Mouse (Mus musculus) cerebellum, adult 11 months (tissue): ENCODE results near the gene Plxnc1.

Experiments
- DNase-seq: peaks from one replicate; pipeline ENCODE4 v3.0.0; 2022

Gene Plxnc1

DNA sequence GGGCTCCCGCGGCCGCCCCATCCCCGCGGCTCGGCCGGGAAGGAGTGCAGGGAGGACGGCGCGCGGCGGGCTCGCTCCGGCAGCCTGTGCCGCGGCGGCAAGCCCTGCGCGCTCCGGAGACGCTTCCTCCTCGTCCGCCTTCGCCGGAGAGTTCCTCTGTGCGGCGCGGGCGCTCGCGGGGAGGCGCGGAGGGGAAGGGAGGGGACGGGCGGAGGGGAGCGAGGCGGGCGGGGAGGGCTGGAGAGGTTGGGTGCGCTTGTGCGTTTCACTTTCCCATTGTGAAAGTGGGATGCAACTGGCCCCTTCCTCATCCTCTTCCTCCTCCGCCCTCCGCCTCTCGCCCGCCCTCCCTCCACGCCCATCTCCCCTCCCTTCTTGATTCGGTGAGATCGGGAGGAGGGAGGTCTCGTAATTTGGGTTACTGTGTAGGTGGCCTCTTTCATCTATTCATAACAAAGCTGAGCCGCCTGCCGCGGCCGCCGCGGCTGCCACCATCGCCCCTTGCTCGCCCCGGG, at the start of gene Plxnc1:
Gene Plxnc1 (minus strand): TSS at position 145 of the 515 bp plus-strand sequence.
- peak; percentile 34 for DNase-seq

DNA sequence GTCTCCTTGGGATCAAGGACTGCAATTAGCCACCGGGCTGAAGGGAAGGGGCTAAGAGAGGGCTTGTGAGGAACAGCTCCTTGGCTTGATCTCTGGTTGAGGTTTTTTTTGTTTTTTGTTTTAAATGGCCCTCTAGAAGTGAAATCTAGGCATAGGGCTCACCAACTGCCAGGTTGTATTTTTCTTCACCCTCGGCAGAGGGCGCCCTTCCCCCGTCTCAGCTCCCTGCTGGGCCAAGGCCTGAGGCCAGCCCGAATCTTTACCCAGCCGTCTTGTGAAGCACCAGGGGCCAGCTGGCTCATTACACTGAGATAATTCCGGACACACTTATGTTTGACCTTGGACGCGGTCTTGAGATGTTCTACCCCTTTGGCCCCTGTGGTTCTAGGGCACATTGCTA, 47.5 kb upstream of the Plxnc1 start:
- DNase-seq, result peak; percentile 34

GRCm38 (mm10) chr10:94991564-94992097, 47.0 kb upstream of the Plxnc1 start:
- peak; percentile 59 for DNase-seq

DNA sequence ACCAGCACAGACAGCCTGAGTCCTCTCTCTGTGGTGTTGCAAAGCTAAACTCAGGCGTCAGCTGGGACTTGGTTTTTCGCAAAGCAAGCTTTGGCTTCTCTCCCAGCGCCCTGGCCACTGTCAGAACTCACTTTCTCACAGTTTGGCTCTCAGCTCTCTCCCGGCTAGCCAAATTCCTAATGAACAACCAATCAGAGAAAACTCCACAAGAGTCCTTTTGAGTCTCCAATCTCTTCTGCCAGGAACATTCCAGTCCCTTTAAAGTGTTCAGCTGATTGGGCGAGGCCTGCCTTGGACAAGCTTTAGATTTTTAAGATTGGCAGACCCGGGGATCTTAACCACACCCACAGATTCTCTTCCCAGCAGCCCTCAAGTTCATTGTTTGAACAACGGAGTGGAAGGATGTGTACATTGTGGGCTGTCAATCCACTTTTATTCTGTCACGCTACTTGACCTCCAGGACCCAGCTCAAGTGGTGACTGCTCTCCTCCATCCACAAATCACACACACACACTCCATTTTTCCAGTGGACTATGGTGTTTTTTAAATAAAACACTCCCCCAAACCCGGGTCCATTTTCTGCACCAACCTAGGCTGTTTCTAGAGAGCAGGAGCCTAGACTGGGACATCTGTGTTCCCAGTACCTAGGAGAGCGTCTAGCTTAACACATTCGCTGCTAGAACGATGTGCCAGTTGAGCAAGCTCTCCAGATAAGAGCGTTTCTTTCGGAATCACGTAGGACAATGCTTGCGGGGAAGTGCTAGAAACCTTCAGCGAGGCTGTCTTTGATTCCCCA, 46.3 kb upstream of the Plxnc1 start:
- DNase-seq, result peak; percentile 21

DNA sequence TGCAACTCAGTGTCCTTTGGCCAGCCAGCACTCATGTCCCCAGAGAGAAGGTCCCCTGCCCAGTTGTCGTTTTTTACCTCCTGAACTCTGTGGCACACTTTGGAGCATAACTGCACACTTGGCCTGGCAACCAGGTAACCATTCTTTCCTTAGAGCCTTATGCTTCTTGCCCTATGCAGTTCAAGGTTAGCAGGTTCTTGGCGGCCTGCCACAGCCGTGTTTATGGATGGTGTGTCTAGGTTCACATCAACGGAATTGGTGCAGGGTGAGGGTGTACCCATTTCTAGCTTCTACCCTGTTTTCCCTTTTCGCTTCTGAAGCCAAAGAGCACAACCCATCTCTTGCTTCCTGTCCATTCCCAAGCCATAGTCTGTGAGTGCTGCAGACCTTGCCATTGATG, 44.7 kb upstream of the Plxnc1 start:
- DNase-seq, result no peak

GRCm38 (mm10) chr10:94985103-94985502, 40.5 kb upstream of the Plxnc1 start:
- DNase-seq, result no peak

GRCm38 (mm10) chr10:94982528-94982927, 37.9 kb upstream of the Plxnc1 start:
- DNase-seq, result no peak

DNA sequence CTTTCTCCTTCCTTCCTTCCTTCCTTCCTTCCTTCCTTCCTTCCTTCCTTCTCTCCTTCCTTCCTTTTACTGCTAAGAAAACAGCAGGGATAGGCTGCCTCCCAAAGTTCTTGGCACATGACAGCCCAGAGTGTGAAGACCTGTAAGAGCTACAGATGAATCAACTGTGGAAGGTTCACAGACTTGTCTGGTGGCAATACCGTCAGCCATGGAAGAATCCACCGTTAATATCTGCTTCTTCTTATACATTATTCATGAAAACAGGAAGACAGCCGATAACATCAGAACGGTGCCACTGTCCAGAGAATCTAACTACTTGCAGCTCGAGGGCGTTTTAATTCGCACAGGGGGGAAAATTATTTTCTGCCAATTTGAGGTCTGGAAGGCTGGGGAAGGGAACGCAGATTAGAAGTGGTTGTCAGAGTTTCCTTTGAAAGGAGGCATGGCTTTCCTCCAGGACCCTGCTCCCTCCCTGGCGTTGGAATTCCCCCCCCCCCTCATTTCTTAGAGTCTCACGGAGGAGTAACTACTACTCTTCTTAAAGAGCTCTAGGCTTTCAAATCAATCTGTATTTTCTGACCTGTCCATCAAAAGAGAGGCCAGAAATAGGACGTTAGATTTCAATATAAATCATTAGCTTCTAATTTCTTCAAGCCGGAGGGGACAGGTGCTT, 37.0 kb upstream of the Plxnc1 start:
- no peak for DNase-seq

DNA sequence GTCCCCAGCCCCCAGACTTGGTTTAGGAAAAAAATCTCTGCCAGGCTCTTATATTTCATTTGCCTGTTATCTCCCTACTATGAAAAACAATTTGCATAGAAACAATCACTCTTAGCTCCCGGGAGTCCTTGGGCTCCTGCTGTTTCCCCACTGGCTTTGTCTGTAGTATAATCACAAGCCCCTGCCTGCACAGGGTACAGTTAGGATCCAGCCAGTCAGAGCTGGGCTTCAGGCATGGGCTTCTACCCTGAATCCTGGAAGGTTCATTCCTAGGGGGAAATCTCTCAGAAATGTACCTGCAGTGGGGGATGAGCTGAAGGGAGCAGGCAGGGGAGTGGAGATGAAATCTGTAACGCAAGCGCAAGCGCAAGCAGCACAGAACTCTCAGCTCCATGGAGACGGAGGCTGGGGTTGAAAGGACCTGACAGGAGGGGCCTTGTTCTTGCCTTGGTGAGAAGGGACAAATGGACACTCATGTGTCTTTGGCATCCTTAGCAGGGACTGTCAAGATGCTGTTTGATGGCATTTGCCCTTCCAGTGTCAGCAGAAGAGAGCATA, 33.7 kb upstream of the Plxnc1 start:
- no peak for DNase-seq

DNA sequence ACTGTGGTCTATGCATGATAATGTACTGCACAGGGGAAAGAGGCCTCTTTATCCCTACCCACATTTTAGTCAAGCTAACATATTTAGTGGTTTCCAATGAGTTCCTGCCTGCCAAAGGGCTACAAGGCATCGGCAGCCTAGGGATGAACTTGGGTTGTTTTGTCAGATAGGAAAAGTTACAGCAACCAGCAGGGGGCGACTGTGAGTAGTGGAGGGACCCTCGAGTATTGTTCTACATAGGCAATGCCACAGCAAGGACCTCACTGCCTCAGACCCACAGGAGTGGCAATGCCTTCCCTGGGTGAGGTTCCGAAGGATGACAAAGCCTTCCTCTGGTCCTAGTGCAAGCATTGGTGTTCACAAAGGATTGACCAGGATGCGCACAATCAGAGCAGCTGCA, 31.7 kb upstream of the Plxnc1 start:
- no peak for DNase-seq

GRCm38 (mm10) chr10:94975099-94975496, 30.5 kb upstream of the Plxnc1 start:
- DNase-seq, result no peak

DNA sequence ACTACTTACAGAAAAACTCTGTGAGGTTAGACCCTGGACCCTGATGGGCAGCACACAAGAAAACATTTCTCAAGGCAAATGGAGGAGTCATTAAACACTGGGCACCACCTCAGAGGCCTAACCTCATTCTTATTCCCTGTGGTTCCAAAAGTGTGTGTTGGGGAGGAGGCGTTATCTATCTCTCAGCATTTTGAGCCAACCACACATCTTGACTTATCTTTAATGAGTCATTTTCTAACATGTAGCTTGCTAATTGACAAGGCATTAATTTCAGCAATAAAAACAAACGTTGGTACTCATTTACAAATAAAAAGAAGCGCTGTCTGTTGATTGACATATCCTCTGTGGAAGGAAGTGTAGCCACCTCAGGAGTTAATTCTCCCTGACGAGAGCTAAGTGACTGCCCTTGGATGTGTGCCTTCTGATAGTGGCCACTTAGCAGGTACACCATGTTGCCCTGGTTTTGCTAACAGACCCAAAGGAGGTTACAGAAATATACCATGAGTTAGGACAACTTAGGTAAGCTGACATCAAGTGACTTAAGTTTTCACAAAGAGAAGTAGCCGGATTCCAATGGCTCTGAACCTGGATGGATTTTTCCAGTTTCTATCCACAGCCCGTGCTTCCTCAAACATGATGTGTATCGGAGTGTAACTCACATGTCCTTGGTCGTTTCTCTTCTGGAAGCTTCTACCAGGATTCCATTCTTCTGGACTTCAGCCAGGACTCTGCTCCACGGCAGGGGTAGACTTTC, 29.9 kb upstream of the Plxnc1 start:
- no peak for DNase-seq

- no peak for DNase-seq
Observed at GRCm38 (mm10) chr10:94971625-94972161, 27.1 kb upstream of the Plxnc1 start.

GRCm38 (mm10) chr10:94970221-94970620, 25.6 kb upstream of the Plxnc1 start:
- DNase-seq, result no peak

DNA sequence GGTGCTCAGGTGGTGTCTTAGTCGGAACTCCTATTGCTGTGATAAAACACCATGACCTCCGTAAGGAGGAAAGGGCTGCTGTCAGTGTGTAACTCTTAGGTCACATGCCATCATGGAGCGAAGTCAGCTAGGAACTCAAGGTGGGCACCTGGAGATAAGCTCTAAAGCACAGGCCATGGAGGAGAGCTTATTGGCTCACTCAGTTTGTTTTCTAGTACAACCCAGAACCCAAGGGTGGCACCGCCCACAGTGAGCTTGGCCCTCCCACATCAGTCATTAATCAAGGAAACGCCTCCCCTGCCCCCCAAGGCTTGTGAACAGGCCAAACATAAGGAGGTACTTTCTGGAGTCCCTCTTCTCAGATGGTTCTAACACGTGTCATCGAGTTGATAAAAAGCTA, 22.8 kb upstream of the Plxnc1 start:
- DNase-seq, result no peak

GRCm38 (mm10) chr10:94966789-94967188, 22.2 kb upstream of the Plxnc1 start:
- DNase-seq, result no peak

DNA sequence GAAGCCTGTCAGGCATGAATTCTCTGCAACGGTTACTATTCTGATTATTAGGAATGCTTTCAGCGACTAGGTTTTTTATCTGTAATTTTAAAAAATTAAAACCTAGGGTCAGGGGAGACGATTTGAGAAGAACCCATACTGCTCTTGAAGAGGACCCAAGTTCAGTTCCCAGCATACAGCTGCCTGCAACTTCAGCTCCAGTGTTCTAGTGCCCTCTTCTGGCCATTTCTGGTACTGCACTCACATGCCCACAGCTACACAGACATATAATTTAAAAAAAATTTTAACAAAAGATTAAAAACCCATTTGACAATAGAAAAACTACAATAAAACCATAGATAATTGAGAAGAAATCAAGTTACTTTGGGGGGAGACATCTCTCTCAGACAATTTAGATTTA, 20.5 kb upstream of the Plxnc1 start:
- no peak for DNase-seq

GRCm38 (mm10) chr10:94962005-94962404, 17.4 kb upstream of the Plxnc1 start:
- no peak for DNase-seq

- no peak for DNase-seq
Observed at GRCm38 (mm10) chr10:94961283-94961682, 16.6 kb upstream of the Plxnc1 start.

- DNase-seq, result peak; percentile 39
Observed at GRCm38 (mm10) chr10:94958311-94958710, 13.7 kb upstream of the Plxnc1 start.

DNA sequence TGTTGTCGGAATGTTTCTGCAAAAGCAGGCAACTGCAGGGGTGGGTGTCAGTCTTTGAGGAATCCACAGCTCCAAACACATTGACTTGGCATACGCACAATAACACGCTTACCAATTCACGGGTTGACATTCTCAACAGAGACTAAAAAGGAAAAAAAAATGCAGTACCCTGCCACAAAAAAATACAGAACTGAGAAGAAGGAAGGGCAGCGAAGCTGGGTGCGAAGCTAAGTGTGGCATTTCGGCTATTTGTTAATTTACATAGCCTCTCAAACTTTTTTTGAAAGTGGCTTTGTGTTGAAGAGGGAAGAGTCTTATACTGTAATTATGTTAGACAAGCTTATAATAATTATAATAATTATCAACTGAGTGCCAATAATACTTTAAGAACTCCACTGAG, 13.1 kb upstream of the Plxnc1 start:
- no peak for DNase-seq

- no peak for DNase-seq
Observed at GRCm38 (mm10) chr10:94947915-94948675, 3.5 kb upstream of the Plxnc1 start.
